Mouse (Mus musculus): ENCODE measurements around the gene Olfr720.

Gene Olfr720

GRCm38 (mm10) chr14:14186738-14187137, at the start of gene Olfr720:
Gene Olfr720, minus strand, starts transcription at chr14:14186838.
- in situ Hi-C loops (cut with MseI, MboI) = no loop called here

Measured in mouse trophoblast stem cell (cell line).